Mouse (Mus musculus): ENCODE measurements around the gene Inpp4b. TPM values are rescaled to one million over a fixed set of nuclear protein-coding genes. Genes with fewer than 3 reads are reported as not detected.

The Inpp4b gene
- polyA plus RNA-seq, 1 experiment from 2014 or later = 5.0 TPM

- Histone ChIP-seq H3K27me3 (ENCODE audit: poor library complexity, severe bottlenecking) (no peaks in the 10 kb centered on the region), H3K27ac (no peak overlapping the region), H3K4me1 (no peaks in the 10 kb centered on the region), H3K9me3 (no peaks in the 10 kb centered on the region), H3K4me3 (no peak overlapping the region), H3K36me3 (replicated peaks) (no peaks in the 10 kb centered on the region)
- 84% methylated on average over 4 of the region's 4 CpGs for WGBS
- DNase-seq (ENCODE audit: extremely low spot score, low spot score) = no peak
Measured at GRCm38 (mm10) chr8:81374877-81375475, 32.6 kb downstream of the Inpp4b start.

GRCm38 (mm10) chr8:81388953-81389352, 46.6 kb downstream of the Inpp4b start:
- no peak overlapping the region for H3K4me3 ChIP-seq
- no peak for DNase-seq (ENCODE audit: extremely low spot score, low spot score)
- H3K27ac ChIP-seq = no peak overlapping the region
- no peaks in the 10 kb centered on the region for H3K4me1 ChIP-seq
- WGBS = 90% methylated on average over 6 of the region's 6 CpGs
- H3K36me3 ChIP-seq (replicated peaks) = no peaks in the 10 kb centered on the region
- no peaks in the 10 kb centered on the region for H3K27me3 ChIP-seq (ENCODE audit: poor library complexity, severe bottlenecking)
- H3K9me3 ChIP-seq = no peaks in the 10 kb centered on the region

DNA sequence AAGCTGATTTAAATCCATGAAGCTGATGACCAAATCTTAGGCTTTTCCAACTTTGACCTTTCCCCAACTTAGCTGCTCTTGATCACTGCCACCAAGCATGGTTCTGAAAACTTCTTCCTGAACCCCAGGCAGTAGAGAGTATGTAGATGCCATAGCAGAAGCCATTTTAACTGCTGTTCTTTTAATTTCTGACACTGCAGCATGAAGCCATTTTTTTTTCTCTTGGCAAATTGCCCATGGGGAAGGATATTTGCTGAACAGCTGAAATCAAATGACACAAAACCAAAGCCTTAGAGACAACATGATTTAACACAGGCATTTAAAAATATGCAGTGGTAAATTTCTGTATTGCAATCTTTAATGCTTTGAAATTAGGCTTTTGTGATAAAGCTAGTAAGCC, 56.7 kb downstream of the Inpp4b start:
- no peak for DNase-seq (ENCODE audit: extremely low spot score, low spot score)
- H3K36me3 ChIP-seq (replicated peaks) = no peaks in the 10 kb centered on the region
- H3K27me3 ChIP-seq (ENCODE audit: poor library complexity, severe bottlenecking) = no peaks in the 10 kb centered on the region
- H3K4me3 ChIP-seq = no peak overlapping the region
- no peak overlapping the region for H3K27ac ChIP-seq
- no peaks in the 10 kb centered on the region for H3K9me3 ChIP-seq
- no peaks in the 10 kb centered on the region for H3K4me1 ChIP-seq

GRCm38 (mm10) chr8:81399501-81399900, 57.1 kb downstream of the Inpp4b start:
- no peak overlapping the region for H3K4me3 ChIP-seq
- no peak for DNase-seq (ENCODE audit: extremely low spot score, low spot score)
- WGBS = 90% methylated on average over 4 of the region's 4 CpGs
- no peak overlapping the region for H3K27ac ChIP-seq
- no peaks in the 10 kb centered on the region for H3K36me3 ChIP-seq (replicated peaks)
- no peaks in the 10 kb centered on the region for H3K27me3 ChIP-seq (ENCODE audit: poor library complexity, severe bottlenecking)
- no peaks in the 10 kb centered on the region for H3K9me3 ChIP-seq
- H3K4me1 ChIP-seq = no peaks in the 10 kb centered on the region

DNA sequence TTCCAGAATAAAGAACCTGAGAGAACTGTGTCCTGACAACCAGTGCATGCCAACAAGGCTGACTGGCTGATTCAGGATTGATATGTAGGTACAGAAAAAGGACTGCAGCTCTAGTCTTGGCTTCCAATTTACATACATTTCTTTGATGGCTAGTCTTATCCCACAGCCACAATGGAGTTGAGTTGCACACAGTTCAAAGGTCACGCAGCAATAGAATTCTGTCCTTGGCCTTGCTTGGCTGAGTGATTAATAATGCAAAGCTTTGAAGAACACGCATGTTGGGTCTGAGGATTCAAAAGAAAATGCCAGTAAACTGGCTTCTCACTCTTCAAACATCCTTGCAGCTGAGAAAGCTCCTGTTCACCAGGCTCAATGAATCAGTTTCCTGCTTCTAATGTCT, 70.4 kb downstream of the Inpp4b start:
- WGBS = 82% methylated on average over 2 of the region's 2 CpGs
- no peak for DNase-seq (ENCODE audit: extremely low spot score, low spot score)

DNA sequence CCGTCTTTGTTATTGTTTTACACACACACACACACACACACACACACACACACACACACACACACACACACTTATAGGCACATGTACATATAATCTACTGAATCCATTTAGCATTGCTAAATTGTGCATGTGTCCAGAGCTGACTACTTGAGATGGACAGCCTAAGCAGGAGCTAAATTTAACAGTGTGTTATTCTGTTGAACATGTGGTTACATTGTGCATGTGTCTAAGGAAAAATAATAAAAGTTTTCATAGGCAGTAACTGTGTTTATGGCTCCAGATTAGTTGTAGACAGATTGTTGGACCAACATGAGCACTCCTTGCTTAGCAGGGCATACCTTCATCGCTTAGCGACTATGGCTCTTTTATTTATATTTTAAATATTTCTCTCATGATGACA, 101.6 kb downstream of the Inpp4b start:
- Histone ChIP-seq H3K9me3 (no peaks in the 10 kb centered on the region), H3K36me3 (replicated peaks) (no peaks in the 10 kb centered on the region), H3K27ac (no peak overlapping the region), H3K4me3 (no peak overlapping the region), H3K4me1 (no peaks in the 10 kb centered on the region), H3K27me3 (ENCODE audit: poor library complexity, severe bottlenecking) (no peaks in the 10 kb centered on the region)
- WGBS = over 99% methylated on average over 3 of the region's 3 CpGs
- DNase-seq (ENCODE audit: extremely low spot score, low spot score) = no peak

More for the DNA sequence above, 70.4 kb downstream of the Inpp4b start:
- Histone ChIP-seq H3K27me3 (ENCODE audit: poor library complexity, severe bottlenecking) (no peaks in the 10 kb centered on the region), H3K4me1 (peaks cover 6% of the 10 kb centered on the region), H3K36me3 (replicated peaks) (no peaks in the 10 kb centered on the region), H3K27ac (no peak overlapping the region), H3K9me3 (no peaks in the 10 kb centered on the region), H3K4me3 (no peak overlapping the region)

- 88% methylated on average over 2 of the region's 2 CpGs for WGBS
- no peaks in the 10 kb centered on the region for H3K9me3 ChIP-seq
- no peaks in the 10 kb centered on the region for H3K36me3 ChIP-seq (replicated peaks)
- no peak for DNase-seq (ENCODE audit: extremely low spot score, low spot score)
- peaks cover 7% of the 10 kb centered on the region; the same call in 1 of the 2 replicates for H3K4me1 ChIP-seq
- H3K27me3 ChIP-seq (ENCODE audit: poor library complexity, severe bottlenecking) = no peaks in the 10 kb centered on the region
- H3K4me3 ChIP-seq = no peak overlapping the region
- no peak overlapping the region for H3K27ac ChIP-seq
Measured at GRCm38 (mm10) chr8:81449798-81450197, 107.4 kb downstream of the Inpp4b start.

DNA sequence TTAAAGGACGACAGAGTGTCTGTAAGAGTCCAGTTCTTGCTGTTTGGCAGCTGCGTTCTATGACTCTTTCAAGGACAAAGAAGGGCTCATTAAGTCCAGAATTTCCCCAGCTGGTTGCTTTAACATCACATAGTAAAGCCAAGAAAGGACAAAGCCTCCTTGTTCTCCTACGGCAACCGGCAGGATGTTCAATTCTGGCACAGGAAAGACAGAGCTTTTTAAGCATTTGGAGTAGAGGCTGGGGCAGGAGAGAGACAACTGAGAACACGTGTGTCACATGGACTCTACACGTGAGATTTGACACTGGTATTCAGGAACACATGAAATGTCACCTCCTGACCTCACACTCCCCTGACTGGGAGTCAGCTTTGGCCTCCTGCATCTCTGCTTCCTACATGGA, 109.7 kb downstream of the Inpp4b start:
- no peaks in the 10 kb centered on the region for H3K27me3 ChIP-seq (ENCODE audit: poor library complexity, severe bottlenecking)
- DNase-seq (ENCODE audit: extremely low spot score, low spot score) = no peak
- no peaks in the 10 kb centered on the region for H3K9me3 ChIP-seq
- H3K4me1 ChIP-seq = peaks cover 7% of the 10 kb centered on the region; the same call in 1 of the 2 replicates
- H3K36me3 ChIP-seq (replicated peaks) = no peaks in the 10 kb centered on the region
- H3K4me3 ChIP-seq = no peak overlapping the region
- H3K27ac ChIP-seq = 0 out of 2 replicates have a peak overlapping the region, but pooled peaks have one; percentile 3
- WGBS = 45% methylated on average over 6 of the region's 6 CpGs

GRCm38 (mm10) chr8:81454830-81455229, 112.5 kb downstream of the Inpp4b start:
- no peak for DNase-seq (ENCODE audit: extremely low spot score, low spot score)
- Histone ChIP-seq H3K4me3 (no peak overlapping the region), H3K27me3 (ENCODE audit: poor library complexity, severe bottlenecking) (no peaks in the 10 kb centered on the region), H3K9me3 (no peaks in the 10 kb centered on the region), H3K4me1 (peaks cover 7% of the 10 kb centered on the region; the same call in 1 of the 2 replicates), H3K36me3 (replicated peaks) (no peaks in the 10 kb centered on the region), H3K27ac (no peak overlapping the region)
- 87% methylated on average over 2 of the region's 2 CpGs for WGBS

DNA sequence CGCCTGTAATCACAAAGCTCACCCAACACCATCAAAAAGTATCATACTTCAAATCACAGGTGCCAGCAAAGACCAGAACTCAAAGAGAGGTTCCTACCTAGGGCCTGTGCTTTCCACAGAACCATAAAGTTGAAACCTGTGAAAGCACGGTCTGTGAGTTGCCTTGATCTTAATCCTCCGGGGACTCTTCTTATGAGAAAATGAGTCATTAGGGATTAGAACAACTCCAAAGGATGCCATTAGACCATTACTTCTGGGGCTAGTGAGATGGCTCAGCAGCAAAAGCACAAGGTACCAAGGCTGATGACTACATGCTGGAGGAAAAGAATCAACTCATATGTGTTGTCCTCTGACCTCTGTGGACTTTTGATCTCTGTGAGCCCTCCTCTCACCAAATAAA, 121.4 kb downstream of the Inpp4b start:
- Histone ChIP-seq H3K4me1 (no peaks in the 10 kb centered on the region), H3K9me3 (no peaks in the 10 kb centered on the region), H3K36me3 (replicated peaks) (no peaks in the 10 kb centered on the region), H3K27ac (no peak overlapping the region), H3K27me3 (ENCODE audit: poor library complexity, severe bottlenecking) (no peaks in the 10 kb centered on the region), H3K4me3 (no peak overlapping the region)
- WGBS = 83% methylated on average over 3 of the region's 3 CpGs
- DNase-seq (ENCODE audit: extremely low spot score, low spot score) = no peak

GRCm38 (mm10) chr8:81466776-81467175, 124.4 kb downstream of the Inpp4b start:
- Histone ChIP-seq H3K4me3 (no peak overlapping the region), H3K27me3 (ENCODE audit: poor library complexity, severe bottlenecking) (no peaks in the 10 kb centered on the region), H3K27ac (no peak overlapping the region), H3K4me1 (no peaks in the 10 kb centered on the region), H3K36me3 (replicated peaks) (no peaks in the 10 kb centered on the region), H3K9me3 (no peaks in the 10 kb centered on the region)
- 73% methylated on average over 2 of the region's 2 CpGs for WGBS
- no peak for DNase-seq (ENCODE audit: extremely low spot score, low spot score)

DNA sequence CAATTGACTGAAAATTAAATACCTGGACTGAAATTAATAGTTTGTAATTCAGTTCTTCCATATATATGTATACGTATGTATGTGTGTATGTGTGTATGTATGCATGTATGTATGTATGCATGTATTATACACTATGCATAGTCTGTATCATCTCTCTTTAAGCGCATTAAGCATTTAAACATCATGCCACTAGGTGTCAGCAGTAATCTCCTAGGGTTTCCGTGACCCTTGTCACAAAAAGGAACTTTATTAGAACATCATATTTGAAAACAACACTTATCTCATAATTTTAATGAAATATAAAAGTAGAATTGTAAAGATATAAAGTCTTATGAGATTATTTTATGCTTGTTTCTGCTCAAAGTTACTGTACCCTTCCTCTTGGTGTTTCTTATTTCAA, 136.3 kb downstream of the Inpp4b start:
- no peak for DNase-seq (ENCODE audit: extremely low spot score, low spot score)
- Histone ChIP-seq H3K4me1 (no peaks in the 10 kb centered on the region), H3K4me3 (no peak overlapping the region), H3K36me3 (replicated peaks) (no peaks in the 10 kb centered on the region), H3K27me3 (ENCODE audit: poor library complexity, severe bottlenecking) (no peaks in the 10 kb centered on the region), H3K27ac (no peak overlapping the region), H3K9me3 (no peaks in the 10 kb centered on the region)
- WGBS = 35% methylated on average over 3 of the region's 3 CpGs

GRCm38 (mm10) chr8:81483834-81484233, 141.5 kb downstream of the Inpp4b start:
- no peak for DNase-seq (ENCODE audit: extremely low spot score, low spot score)
- Histone ChIP-seq H3K4me1 (no peaks in the 10 kb centered on the region), H3K4me3 (no peak overlapping the region), H3K27me3 (ENCODE audit: poor library complexity, severe bottlenecking) (no peaks in the 10 kb centered on the region), H3K27ac (no peak overlapping the region), H3K9me3 (no peaks in the 10 kb centered on the region), H3K36me3 (replicated peaks) (no peaks in the 10 kb centered on the region)
- 78% methylated on average over 1 of the region's 1 CpGs for WGBS

GRCm38 (mm10) chr8:81485626-81486025, 143.3 kb downstream of the Inpp4b start:
- Histone ChIP-seq H3K27ac (no peak overlapping the region), H3K36me3 (replicated peaks) (no peaks in the 10 kb centered on the region), H3K4me1 (no peaks in the 10 kb centered on the region), H3K9me3 (no peaks in the 10 kb centered on the region), H3K4me3 (no peak overlapping the region), H3K27me3 (ENCODE audit: poor library complexity, severe bottlenecking) (no peaks in the 10 kb centered on the region)
- WGBS = 84% methylated on average over 1 of the region's 1 CpGs
- no peak for DNase-seq (ENCODE audit: extremely low spot score, low spot score)

Data from forebrain, embryonic 10.5 days (tissue).